ENCODE assay signal across 26 mouse cellular contexts in genomic region chr1:12285551-12285950, GRCm38 (mm10).
DNase-seq lines count a peak whose midpoint lies in the region; ATAC-seq and TF ChIP-seq lines count a peak whose summit lies in the region.
"Had no signal": no experiment of that assay in that cellular context is flagged by ENCODE, and none has a peak within 500 bp of the region (broad histone marks: within the 10 kb centered on the region; RNA-seq: fewer than 3 reads in every experiment).

No protein-coding gene starts in this region.

- no peak overlapping the region for H3K4me2 ChIP-seq in intestine, embryonic 15.5 days (replicated peaks)
- H3K4me2 ChIP-seq in intestine, postnatal 0 days (replicated peaks; ENCODE audit: low read depth), result no peak overlapping the region
- H3K4me2 ChIP-seq in lung, embryonic 14.5 days, result no peak overlapping the region
- no peak overlapping the region for H3K4me2 ChIP-seq in embryonic facial prominence, embryonic 13.5 days
- H3K4me2 ChIP-seq in stomach, embryonic 16.5 days (ENCODE audit: low read depth, low read length), result no peak overlapping the region
- H3K4me2 ChIP-seq: heart, embryonic 13.5 days; hindbrain, embryonic 14.5 days; limb, embryonic 12.5 days; liver, embryonic 13.5 days; lung, embryonic 15.5 days had no signal

- no peaks in the 10 kb centered on the region for H3K27me3 ChIP-seq in intestine, embryonic 15.5 days (replicated peaks)
- H3K27me3 ChIP-seq in intestine, postnatal 0 days (replicated peaks; ENCODE audit: control insufficient read depth, insufficient read depth, low read length), result no peaks in the 10 kb centered on the region
- no peaks in the 10 kb centered on the region for H3K27me3 ChIP-seq in lung, embryonic 14.5 days (ENCODE audit: insufficient read depth, low read length)
- no peaks in the 10 kb centered on the region for H3K27me3 ChIP-seq in embryonic facial prominence, embryonic 13.5 days
- no peaks in the 10 kb centered on the region for H3K27me3 ChIP-seq in stomach, embryonic 16.5 days (ENCODE audit: control insufficient read depth, insufficient read depth, low read length)
- H3K27me3 ChIP-seq: CH12.LX; heart, embryonic 13.5 days; limb, embryonic 12.5 days; liver, embryonic 13.5 days; lung, embryonic 15.5 days had no signal

- TF ChIP-seq CTCF in intestine, postnatal 0 days (IDR thresholded peaks at IDR 0.05; ENCODE audit: low read depth), result no peak
- TF ChIP-seq CTCF in lung, embryonic 14.5 days (IDR thresholded peaks at IDR 0.05; ENCODE audit: low read depth), result no peak
- TF ChIP-seq CTCF in gastrocnemius, adult 2 months (IDR thresholded peaks at IDR 0.05), result no peak

- WGBS in intestine, embryonic 15.5 days, result 42% methylated on average over 6 of the region's 6 CpGs
- 55% methylated on average over 6 of the region's 6 CpGs for WGBS in intestine, postnatal 0 days
- 36% methylated on average over 6 of the region's 6 CpGs for WGBS in lung, embryonic 14.5 days
- WGBS in embryonic facial prominence, embryonic 13.5 days, result 20% methylated on average over 6 of the region's 6 CpGs
- WGBS in stomach, embryonic 16.5 days, result 43% methylated on average over 6 of the region's 6 CpGs

- H3K36me3 ChIP-seq in intestine, embryonic 15.5 days, result no peaks in the 10 kb centered on the region
- no peaks in the 10 kb centered on the region for H3K36me3 ChIP-seq in intestine, postnatal 0 days (ENCODE audit: control insufficient read depth, insufficient read depth)
- no peaks in the 10 kb centered on the region for H3K36me3 ChIP-seq in lung, embryonic 14.5 days (ENCODE audit: insufficient read depth)
- no peaks in the 10 kb centered on the region for H3K36me3 ChIP-seq in embryonic facial prominence, embryonic 13.5 days
- no peaks in the 10 kb centered on the region for H3K36me3 ChIP-seq in stomach, embryonic 16.5 days (ENCODE audit: control insufficient read depth, insufficient read depth, low read length)
- H3K36me3 ChIP-seq: G1E; heart, embryonic 13.5 days; limb, embryonic 12.5 days; liver, embryonic 13.5 days; lung, embryonic 15.5 days had no signal

- no peaks in the 10 kb centered on the region for H3K9me3 ChIP-seq in intestine, embryonic 15.5 days
- no peaks in the 10 kb centered on the region for H3K9me3 ChIP-seq in intestine, postnatal 0 days (ENCODE audit: control insufficient read depth)
- no peaks in the 10 kb centered on the region for H3K9me3 ChIP-seq in lung, embryonic 14.5 days (ENCODE audit: low read depth, low read length)
- no peaks in the 10 kb centered on the region for H3K9me3 ChIP-seq in embryonic facial prominence, embryonic 13.5 days
- no peaks in the 10 kb centered on the region for H3K9me3 ChIP-seq in stomach, embryonic 16.5 days (replicated peaks; ENCODE audit: control insufficient read depth, low read length)
- H3K9me3 ChIP-seq: G1E; heart, embryonic 13.5 days; limb, embryonic 12.5 days; liver, embryonic 13.5 days; lung, embryonic 15.5 days had no signal

- ATAC-seq in intestine, embryonic 15.5 days, result peak; percentile 55; the same call in 1 of the 2 replicates
- ATAC-seq in intestine, postnatal 0 days, result no peak
- no peak for ATAC-seq in lung, embryonic 14.5 days (ENCODE audit: insufficient read depth)
- ATAC-seq in embryonic facial prominence, embryonic 13.5 days (ENCODE audit: insufficient number of reproducible peaks, insufficient read depth, low FRiP score, low TSS enrichment, low read depth), result no peak
- ATAC-seq in stomach, embryonic 16.5 days (ENCODE audit: insufficient read depth, low FRiP score), result no peak
- ATAC-seq: forebrain, embryonic 16.5 days; inflammation-experienced regulatory T-cells, adult 6 months; midbrain, embryonic 16.5 days had no signal

- no peak overlapping the region for H3K9ac ChIP-seq in intestine, embryonic 15.5 days
- H3K9ac ChIP-seq in intestine, postnatal 0 days (ENCODE audit: low read depth, low read length), result no peak overlapping the region
- H3K9ac ChIP-seq in lung, embryonic 14.5 days, result no peak overlapping the region
- H3K9ac ChIP-seq in embryonic facial prominence, embryonic 13.5 days, result no peak overlapping the region
- H3K9ac ChIP-seq in stomach, embryonic 16.5 days (ENCODE audit: low read length), result no peak overlapping the region
- H3K9ac ChIP-seq: heart, embryonic 13.5 days; hindbrain, embryonic 14.5 days; limb, embryonic 12.5 days; liver, embryonic 13.5 days; lung, embryonic 15.5 days had no signal

- intact Hi-C loops in gastrocnemius, adult 2 months (cut with DNase I), result no loop called here

- 0 out of 2 replicates have a peak overlapping the region, but pooled peaks have one; percentile 27 for H3K27ac ChIP-seq in intestine, embryonic 15.5 days
- H3K27ac ChIP-seq in intestine, postnatal 0 days (ENCODE audit: low read depth, low read length), result no peak overlapping the region
- H3K27ac ChIP-seq in lung, embryonic 14.5 days (ENCODE audit: low read depth), result no peak overlapping the region
- peak overlapping the region; percentile 48; the same call in 1 of the 2 replicates for H3K27ac ChIP-seq in embryonic facial prominence, embryonic 13.5 days
- H3K27ac ChIP-seq in stomach, embryonic 16.5 days (ENCODE audit: low read length), result peak overlapping the region; percentile 25; the same call in 1 of the 2 replicates
- no peak overlapping the region for H3K27ac ChIP-seq in gastrocnemius, adult 2 months
- H3K27ac ChIP-seq: heart, adult 2 months; heart, embryonic 13.5 days; hindbrain, embryonic 14.5 days; layer of hippocampus, adult 2 months; limb, embryonic 12.5 days; liver, embryonic 13.5 days; lung, embryonic 15.5 days; macrophage had no signal

- H3K4me1 ChIP-seq in intestine, embryonic 15.5 days (replicated peaks), result no peaks in the 10 kb centered on the region
- H3K4me1 ChIP-seq in intestine, postnatal 0 days (replicated peaks; ENCODE audit: control insufficient read depth, insufficient read depth, low read length), result peaks cover 3% of the 10 kb centered on the region; the same call in 1 of the 2 replicates
- peaks cover 8% of the 10 kb centered on the region; the same call in 1 of the 2 replicates for H3K4me1 ChIP-seq in lung, embryonic 14.5 days (ENCODE audit: insufficient read depth)
- H3K4me1 ChIP-seq in embryonic facial prominence, embryonic 13.5 days, result peaks cover 12% of the 10 kb centered on the region; the same call in 1 of the 2 replicates
- no peaks in the 10 kb centered on the region for H3K4me1 ChIP-seq in stomach, embryonic 16.5 days (ENCODE audit: control insufficient read depth, insufficient read depth, low read length)
- H3K4me1 ChIP-seq: heart, embryonic 13.5 days; limb, embryonic 12.5 days; liver, embryonic 13.5 days; lung, embryonic 15.5 days had no signal

- peak; percentile 31 for DNase-seq in lung, embryonic 14.5 days
- DNase-seq in lung, postnatal 25 days (ENCODE audit: low spot score), result no peak
- DNase-seq in gastrocnemius, adult 2 months, result no peak
- DNase-seq: B cell, adult 2 months; cerebellum, adult 11 months; cerebellum, adult 9-11 months; gastrocnemius, postnatal 36 days; heart, adult 2 months; kidney, postnatal 25 days; liver, embryonic 13.5 days; right cerebral cortex, postnatal 4 days had no signal

- no peak overlapping the region for H3K4me3 ChIP-seq in intestine, embryonic 15.5 days (replicated peaks)
- H3K4me3 ChIP-seq in intestine, postnatal 0 days (ENCODE audit: low read depth, low read length), result no peak overlapping the region
- no peak overlapping the region for H3K4me3 ChIP-seq in lung, embryonic 14.5 days (ENCODE audit: low read depth, low read length)
- H3K4me3 ChIP-seq in embryonic facial prominence, embryonic 13.5 days, result no peak overlapping the region
- H3K4me3 ChIP-seq in stomach, embryonic 16.5 days (replicated peaks; ENCODE audit: low read length), result no peak overlapping the region
- no peak overlapping the region for H3K4me3 ChIP-seq in gastrocnemius, adult 2 months
- H3K4me3 ChIP-seq: heart, adult 2 months; heart, embryonic 13.5 days; layer of hippocampus, adult 2 months; limb, embryonic 12.5 days; liver, embryonic 13.5 days; lung, embryonic 15.5 days had no signal

Comparison
In these comparisons a context has a peak if more than half of its experiments do, and no peak if none do; other contexts are left out.
1. H3K27ac ChIP-seq: peak in intestine, embryonic 15.5 days (single experiment), embryonic facial prominence, embryonic 13.5 days (single experiment) and stomach, embryonic 16.5 days (single experiment); none in intestine, postnatal 0 days (single experiment), lung, embryonic 14.5 days (single experiment) and gastrocnemius, adult 2 months (single experiment).